Mouse (Mus musculus): ENCODE results near the gene Fam72a. TPM values are rescaled to one million over a fixed set of nuclear protein-coding genes. Genes with fewer than 3 reads are reported as not detected.

Fam72a gene
- total RNA-seq, 2 experiments from 2014 or later, result 1.2 to 1.8 TPM

DNA sequence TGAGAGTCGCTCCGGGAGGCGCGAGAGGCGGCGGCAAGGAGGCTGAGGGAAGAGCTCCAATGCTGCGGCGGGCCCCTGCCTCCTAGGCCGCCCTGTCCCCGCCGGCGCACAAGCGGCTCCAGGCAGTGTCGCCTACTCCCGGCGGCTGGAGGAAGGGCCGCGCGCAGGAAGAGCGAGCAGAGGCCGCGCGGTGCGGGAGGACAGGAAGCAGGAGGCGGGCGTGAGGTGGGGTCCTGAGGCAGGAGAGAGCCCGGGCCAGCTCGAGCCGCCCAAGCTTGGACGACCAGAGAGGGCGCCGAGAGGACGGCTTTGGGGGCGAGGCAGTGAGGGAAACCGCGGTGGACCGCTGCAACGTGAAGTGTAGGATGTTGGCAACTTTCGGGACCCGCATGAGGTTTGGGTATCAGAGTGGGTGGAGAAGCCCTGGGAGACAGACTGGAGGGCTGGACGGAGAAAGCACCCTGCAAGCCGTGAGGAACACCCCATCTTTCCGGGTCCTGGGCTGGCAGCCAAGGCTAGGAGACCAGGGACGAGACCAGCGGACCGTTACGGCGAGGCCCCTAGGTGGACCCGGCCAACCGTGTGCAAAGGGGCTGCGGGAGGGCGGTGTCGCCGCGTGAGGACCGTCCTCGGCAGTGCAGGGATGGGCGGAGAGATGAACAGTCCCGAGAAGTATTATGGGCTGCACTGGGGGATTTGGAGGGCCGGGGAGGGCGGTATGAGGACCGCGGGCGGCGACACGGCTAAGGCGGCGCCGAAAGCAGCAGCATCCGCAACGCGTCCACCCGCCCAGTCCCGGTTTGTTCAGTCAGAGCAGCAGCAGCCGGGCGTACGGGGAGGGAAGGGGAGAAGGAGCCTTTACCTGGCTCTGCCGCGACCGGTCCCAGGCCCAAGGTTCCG is 1.1 kb upstream of the Fam72a start:
- peak; percentile 78 for DNase-seq

DNA sequence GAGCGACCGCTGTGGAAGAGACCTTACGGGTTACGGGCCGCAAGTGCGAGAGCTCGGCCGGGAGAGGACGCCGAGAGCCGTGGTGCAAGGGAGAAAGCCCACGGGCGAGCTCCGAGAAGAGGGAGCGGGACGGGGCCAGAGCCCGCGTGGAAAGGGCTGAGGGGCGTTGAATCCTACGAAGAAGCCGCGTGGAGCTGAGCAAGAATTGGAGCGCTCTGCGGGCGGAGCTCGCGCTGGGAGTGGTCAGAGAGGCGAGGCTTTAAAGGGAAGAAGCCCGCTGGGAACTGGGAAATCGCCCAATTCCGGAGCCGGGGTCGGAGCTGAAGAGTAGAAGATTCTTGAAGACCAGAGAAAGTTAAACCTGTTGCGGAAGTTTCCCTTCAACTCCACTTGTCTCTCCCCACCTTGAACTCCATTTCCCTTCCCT is 391 bp downstream of the Fam72a start:
- peak; percentile 76 for DNase-seq

DNA sequence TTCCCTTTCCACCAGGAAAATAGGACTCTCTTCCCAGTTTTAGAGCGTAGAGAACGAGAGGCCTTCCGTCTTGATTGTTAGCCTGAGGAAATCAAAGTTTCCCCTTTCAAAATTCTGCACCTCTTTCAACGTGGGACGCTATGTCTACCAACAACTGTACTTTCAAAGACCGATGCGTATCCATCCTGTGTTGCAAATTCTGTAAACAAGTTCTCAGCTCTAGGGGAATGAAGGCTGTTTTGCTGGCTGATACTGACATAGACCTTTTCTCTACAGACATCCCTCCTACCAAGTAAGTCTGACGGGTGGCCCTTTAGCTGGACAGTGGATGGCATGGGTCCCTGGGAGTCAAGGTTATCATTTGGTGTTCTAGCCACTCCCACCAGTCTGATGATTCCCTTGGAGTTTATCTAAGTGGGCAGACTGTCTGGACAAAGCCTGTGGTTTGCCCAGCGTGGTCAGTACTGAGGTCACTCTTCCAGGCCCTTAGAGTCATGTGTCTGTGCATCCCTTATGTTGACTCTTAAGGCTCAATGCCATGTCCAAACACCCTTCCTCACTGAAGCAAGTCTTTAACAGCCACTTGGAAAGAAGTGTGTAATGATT is 961 bp downstream of the Fam72a start:
- DNase-seq, result no peak

DNA sequence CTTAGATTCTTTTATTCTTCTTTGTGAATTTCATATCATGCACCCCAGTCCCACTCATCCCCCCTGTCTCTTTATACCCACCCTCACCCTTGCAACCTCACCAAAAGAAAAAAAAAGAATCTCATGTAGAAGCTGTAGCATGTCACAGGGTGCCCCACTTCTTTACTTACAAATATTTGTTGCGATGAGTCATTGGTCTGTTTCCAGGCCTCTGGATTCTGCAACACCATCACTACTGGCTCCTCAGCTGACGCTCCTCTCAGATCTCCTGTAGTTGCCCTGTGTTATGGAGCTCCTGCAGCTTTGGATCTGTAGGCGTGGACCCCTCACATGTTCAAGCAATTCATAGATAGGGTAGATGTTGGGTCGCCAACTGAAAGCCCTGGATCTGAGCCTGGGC is 12.1 kb downstream of the Fam72a start:
- no peak for DNase-seq

DNA sequence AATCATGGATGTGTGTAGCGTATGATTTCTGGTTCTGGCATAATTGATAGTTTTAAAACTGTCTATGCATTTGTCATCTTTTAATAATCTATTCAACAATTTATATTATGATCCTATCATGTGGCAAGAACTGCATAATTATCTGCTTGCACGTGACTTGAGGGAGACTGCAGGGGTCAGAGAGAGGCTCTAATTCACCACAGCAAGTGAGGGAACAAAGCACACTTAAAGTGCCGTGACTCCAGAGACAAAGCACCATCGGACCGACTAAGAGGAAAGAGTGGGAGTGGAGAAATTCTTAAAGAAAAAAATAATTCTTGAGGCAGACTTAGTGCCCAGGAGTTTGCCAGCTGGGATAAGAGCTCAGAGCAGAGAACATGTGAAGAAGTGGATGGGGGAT is 13.1 kb downstream of the Fam72a start:
- DNase-seq, result no peak

DNA sequence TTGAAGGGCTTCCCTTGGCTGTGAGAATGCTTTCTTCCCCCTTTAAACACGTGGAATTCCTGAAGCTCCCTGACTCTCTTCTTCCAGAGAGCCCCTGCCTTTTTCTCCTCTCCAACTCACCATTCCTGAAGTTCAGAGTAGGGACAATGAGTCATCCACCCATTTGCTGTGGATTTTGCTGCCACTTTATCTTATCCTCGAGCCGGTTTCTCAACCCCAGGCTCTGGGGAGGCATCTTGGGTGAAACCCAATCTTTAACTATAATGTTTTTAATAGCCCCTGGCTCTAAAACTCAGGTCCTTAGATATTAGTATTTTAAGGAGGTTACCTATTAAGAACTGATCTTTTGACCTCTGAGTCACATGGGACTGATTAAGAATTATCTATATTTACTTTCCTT is 13.7 kb downstream of the Fam72a start:
- DNase-seq, result no peak

DNA sequence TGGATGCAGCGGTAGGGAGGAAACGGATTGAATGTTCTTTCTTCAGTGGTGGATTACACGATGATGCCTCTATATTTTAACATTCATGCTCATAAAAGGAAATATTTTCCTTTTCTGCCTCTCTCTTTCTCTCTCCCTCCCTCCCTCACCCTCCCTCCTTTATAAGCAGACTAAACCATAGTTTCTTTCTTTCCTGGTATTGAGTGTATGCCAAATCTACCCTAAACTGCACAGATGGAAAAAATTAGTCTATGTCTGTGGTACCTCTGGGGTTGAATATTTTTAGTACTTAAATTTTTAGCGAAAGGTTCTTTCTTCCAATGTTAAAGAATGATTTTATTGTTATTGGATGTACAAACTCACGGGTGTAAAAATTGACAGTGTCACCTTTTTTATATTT is 14.2 kb downstream of the Fam72a start:
- DNase-seq, result no peak

DNA sequence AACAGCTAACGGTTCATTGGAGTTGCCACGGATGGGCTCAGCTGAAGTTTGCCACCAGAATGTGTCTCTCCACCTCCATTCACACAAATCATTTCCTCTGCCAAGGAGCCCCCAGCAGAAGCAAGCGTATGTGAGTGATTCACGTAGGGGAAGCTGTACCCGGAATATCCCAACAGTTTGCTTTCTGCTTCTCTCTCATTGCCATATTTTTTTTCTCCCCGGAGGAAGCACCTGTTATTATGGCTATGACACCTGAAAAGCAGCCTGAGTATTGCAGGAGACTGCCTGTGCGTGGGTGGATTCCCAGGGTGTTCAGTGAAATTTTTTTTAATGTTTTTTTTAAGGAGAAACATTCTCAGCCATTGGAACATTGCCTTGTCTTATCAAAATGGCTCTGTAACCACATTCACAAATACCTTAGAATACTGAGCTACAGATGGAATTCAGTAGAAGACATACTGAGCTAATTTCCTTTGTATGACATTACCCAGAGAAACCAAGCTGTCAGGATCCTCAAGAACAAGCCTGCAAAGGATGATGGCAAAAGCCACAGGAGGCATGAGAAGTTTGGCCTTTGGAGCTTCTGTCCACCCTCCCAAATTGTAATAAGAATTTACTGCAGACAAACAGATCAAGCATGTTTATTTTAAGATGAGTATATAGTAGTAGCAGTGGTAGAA is 16.3 kb downstream of the Fam72a start:
- no peak for DNase-seq

DNA sequence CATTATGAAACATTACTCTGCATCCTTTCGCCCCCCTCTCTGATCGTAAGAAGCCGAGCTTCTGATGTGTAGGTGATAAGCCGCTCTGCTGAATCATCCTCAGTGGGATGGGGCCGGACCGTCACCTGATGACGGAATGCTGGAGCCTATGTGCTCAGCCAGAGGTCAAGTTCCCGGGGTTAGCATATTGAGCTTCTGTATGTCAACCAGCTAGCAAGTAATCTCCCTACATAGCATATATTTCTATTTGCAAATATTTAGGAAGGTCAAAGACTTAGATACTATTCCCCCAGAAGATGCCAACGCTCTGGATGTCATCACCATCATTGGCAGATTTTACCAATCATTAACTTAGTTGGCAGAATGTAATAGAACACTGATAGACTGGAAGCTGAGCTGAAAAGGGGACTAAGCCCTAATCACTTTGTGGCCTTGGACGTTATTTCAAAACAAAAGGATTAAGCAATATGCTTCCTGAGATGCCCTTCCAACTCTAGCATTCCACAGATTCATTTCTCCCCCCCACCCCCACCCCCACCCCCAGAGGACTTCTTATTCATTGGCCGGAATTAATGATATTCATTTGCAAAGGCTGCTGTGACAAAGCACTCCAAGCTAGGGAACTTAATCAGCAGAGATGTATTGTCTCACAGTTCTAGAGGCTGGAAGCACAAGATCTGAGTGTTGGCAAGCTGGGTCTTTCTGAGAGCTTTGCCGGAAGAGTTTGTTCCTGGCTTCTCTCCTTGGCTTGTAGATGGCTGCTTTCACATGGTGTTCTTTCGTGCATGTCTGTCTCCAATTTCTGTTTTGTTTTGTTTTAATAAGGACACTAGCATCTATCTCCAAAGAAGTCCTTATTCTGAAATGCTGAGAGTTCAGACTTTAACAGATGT is 19.3 kb downstream of the Fam72a start:
- DNase-seq, result no peak

DNA sequence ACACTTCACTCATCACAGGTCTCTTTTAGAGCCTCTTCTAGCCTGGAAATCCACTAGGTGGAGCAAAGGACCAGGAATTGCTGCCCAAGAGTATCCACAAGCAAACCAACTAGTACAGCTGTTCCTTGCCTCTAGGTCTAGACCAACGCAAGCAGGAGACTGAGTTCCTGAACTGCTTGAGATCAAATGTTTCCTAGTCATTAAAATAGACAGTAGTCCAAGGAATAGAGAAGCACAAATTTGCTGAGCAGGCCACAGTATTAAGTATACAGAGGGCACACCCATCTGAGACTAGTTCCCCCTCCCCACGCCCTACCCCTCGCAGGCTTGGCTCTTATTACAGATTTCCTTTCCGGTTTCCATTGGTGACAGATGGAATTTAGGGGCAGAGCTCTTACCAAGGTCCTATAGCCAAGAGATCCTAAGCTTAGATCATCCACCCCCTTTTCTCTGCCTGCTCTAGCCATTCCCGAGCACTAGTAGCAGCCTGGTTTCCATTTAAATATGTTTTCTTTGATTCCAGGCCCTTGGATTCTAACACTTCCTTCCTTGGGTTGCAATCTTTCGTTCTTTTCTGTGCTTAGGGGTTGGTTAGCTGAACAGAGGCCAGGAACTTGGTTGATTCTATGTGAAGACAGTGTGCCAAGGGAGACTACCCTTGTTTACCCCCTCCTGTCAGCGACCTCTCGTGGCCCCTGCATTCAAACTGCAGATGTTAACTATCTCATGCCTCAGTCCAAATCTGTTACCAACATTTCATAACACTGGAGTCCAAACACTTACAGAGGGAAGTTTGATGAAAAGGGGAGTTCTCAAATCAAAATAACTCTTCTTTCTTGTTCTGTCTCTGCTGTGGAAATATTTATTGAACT is 21.0 kb downstream of the Fam72a start:
- peak; percentile 47 for DNase-seq

DNA sequence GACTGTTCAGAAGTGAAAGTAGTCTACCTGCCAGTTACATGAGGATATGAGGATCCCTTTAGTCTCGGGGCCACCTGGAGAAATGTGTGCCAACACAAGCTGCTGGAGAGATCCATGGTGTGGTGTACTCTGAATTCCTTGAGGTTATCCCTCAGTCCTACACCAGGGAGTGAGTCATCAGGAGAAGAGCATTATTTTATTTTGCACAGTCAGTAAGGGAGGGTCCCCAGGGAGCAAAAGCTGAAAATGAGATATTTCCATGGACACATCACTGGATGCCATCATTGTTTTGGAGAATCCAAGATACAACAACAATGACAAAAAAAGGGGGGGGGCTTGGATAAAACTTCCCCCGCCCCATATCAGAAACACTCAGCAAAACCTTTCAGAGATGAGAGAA is 24.3 kb downstream of the Fam72a start:
- DNase-seq, result no peak

DNA sequence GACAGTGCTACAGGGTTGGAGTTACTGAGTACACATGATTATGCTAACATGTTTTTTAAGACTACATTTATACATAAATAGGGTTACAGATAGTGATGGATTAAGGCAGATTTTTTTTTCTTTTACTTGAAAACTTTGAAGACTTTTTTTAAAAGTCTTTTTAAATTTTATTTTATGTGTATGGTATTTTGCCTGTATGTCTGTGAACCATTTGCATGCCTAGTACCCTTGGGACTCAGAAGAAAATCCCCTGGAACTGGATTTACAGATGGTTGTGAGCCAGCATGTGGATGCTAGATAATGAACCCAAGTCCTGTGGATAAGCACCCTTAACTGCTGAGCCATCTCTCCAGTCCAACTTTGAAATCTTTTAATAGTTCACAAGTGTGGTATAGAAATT is 25.7 kb downstream of the Fam72a start:
- DNase-seq, result no peak

DNA sequence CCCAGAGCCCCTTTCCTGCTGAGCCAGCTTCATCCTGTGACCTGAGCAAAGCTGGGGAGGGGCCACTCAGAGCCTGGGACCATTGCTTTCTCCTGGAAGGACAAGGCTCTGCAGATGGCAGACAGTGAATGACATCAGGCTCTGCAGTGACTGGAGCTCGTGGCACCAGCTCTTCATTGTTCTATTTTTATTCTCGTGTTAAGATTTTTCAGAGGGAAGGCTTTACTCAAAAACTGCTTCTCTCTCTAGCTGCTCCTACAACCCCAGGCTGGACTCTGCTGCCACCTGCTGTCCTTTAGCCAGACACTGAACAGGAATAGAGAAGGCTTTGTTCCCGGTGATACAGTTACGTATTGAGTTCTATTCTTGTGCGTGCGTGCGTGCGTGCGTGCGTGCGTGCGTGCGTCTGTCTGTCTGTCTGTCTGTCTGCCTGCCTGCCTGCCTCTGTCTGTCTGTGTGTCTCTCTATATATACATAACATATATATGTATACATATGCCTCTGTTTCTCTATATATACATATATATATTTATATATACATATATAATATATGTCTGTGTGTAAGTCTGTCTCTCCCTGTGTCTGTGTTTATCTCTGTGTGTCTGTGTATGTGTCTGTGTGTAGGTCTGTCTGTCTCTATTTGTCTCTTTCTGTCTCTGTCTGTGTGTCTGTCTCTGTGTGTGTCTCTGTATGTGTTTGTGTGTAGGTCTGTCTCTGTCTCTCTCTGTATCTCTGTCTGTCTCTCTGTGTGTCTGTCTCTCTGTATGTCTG is 27.5 kb downstream of the Fam72a start:
- DNase-seq, result peak; percentile 89

DNA sequence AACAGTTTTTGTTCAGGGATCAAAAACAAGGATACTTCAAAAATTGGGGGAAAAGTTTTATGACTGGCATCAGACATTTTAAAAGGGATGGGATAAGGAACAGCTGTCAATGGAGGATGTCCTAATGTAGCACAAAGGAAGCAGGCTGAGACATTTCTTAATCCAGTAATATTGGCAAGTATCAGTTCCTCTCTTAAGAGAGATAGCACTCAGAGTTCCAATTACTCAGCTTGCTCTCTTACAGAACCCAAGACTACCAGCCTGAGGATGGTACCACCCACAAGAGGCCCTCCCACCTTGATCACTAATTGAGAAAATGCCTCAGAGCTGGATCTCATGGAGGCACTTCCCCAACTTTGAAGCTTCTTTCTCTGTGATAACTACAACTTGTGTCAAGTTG is 32.8 kb downstream of the Fam72a start:
- DNase-seq, result no peak

DNA sequence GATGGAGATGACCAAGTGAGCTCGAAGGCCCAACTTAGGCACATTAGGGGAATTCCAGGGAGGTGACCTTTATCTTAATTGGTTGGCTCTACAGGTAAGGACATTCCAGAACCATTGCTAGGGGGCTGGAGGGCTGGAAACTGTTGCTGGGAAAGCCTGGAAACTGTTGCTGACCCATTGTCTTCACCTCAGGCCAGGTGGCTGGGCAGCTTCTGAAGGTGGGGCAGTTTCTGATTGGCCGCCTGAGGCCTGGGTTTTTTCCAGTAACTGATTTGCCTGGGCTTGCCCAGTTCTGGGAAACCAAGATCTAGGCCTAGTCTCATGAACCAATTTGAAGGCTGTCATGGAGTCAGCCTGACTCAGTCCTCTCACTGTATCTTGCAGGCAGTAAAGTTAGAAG is 34.4 kb downstream of the Fam72a start:
- no peak for DNase-seq

DNA sequence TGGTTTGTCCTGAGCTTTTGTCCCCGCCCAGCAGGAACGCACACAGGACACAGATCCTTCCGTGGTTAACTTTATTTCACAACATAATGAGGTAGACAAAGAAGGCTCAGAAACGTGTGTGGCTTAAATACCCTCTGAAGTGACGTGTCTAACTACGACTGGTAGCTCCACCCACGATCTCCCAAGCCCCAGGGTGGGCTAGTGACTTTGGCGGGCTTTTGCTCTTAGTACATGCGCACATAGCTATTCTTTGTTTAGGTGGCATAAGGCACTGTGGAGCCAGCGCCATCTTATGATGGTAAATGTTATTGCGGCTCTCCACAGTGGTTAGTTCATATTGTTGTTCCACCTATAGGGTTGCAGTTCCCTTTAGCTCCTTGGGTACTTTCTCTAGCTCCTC is 38.4 kb downstream of the Fam72a start:
- DNase-seq, result peak; percentile 23

DNA sequence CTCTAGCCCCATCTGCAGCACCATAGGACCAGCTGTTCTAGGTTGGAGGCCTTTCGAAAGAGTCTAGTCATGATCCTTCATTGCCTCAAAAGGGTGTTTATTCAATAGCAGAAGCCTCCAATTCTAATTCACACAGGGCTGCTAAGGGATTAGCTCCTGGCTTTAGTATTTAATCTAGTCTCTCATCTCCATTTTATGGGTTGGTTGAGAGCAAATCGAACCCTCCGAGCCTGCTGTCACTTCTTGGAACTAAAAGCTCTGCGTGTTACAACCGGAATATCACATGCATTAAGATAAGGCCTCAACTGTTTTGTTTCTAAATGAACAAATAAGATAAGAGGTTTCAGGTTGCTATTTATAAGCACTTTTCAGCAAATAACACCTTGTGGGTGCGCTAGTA is 42.0 kb downstream of the Fam72a start:
- DNase-seq, result no peak

DNA sequence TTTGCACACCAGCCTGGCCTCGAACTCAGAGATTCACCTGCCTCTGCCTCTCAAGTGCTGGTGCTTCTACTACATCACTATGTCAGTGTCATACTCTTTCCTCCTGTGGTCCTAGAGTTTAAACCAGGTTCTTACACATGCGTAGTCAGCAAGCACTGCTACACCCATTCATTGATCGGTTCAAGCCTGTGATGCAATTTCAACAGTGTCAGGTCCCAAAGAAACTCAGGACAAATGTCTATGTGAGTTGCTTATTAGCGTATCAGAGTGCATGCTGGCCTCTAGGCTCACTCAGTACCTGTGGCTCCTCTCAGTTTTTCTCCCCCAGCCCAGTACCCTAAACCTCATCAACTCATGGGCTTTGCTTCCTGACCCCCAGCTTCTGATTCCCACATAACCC is 42.7 kb downstream of the Fam72a start:
- no peak for DNase-seq

DNA sequence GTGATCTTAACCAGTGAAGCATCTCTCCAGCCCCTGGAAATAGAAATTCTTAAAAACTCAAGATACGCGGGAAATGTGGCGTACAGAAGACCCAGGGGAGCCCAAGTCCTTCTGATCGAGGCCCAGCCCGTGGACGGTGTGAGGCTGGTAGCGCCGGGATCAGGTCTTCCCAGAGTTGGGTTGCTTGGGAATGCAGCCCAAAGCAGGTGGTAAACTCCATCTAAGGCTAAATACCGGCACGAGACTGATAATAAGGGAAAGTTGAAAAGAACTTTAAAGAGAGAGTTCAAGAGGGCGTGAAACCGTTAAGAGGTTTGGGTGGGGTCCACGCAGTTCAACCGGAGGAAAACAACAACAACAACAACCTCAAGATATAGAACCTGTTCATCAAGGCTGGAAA is 46.0 kb downstream of the Fam72a start:
- peak; percentile 19 for DNase-seq

DNA sequence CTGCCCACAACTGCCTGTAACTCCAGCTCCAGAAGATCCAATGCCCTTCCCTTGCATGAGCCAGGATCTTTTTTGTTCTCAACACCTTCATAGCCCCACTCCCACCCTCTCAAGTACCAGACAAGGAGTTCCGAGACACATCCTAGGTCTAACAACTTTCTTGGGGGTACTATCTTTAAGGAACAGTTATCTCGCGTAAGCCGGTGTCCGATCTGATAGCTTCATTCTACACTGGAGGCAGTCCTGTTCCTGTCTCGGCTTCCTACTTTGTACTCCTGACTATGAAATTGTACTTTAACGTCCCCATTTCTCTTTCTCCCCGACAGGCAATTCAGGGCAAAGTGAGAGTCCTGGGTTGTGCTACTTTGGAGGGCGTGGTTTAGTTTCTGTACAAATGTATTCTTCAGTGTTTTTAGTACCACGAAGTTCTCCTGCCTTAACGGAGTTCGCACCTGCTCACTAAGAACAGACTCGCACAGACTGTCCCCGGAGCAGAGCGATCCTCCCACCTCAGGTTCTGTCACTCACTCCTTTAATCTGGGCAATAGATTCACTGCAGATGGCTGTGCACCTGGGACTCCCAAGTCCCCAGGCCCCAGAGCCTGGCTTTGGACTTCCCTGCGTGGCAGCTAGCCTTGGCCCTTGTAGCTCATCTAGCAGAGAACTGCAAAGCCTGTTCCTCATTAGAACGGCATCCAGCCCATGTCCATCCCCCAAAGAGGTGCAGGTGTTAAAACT is 51.4 kb downstream of the Fam72a start:
- DNase-seq, result no peak
